Mouse (Mus musculus) lung, adult 2 months (tissue): ENCODE results near the gene Rxfp4.

Experiments
- CTCF ChIP-seq: fragments of 200-500 bp; IDR thresholded peaks from 2 replicates; pipeline ENCODE4 v1.5.1; 2011; ENCODE audit warnings: mild to moderate bottlenecking, low read length, control low read depth; ENCODE audit not compliant: insufficient read depth
- POLR2A ChIP-seq: fragments of 200-500 bp; IDR thresholded peaks from 2 replicates; pipeline ENCODE4 v1.6.1; 2011; ENCODE audit warnings: low read depth, mild to moderate bottlenecking, control low read depth, low read length, borderline replicate concordance; ENCODE audit errors: extremely low read depth

DNA sequence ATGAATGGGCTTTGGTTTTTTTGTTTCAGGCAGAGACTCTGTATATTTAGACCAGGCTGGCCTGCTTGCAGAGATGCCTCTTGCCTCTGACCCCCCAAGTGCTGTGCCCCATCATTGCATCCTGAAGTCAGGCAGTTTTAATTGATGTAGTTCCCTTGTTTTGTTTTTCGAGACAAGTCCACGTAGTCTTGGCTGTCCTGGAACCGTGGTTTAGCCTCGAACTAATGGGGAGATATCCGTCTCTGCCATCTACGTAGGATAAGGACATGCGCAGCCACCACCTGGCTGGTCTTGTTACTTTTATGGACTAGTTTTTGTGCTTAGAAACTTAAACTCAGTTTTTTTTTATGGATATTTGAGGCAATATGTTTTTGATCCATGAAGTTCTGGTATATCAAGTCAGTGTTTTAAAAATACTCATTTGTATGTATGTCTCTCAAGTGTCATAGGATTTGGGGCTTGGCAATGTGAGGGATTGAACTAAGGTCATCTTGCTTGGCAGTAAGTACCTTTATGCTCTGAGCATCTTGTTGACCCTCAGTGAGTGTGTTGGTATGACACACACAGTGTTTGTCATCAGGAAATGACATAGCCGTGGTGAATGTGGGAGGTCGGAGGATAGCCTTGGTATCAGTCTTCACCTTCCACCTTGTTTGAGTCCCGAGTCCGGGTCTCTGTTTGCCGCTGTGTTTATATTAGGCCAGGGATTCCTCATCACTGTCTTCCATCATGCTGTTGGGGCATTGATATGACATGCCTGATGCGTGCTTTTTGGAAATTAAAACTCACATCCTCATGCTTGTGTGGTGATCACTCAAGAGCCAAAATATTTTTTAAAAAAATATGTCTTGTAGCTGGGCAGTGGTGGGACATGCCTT, 34.0 kb upstream of the Rxfp4 start:
- TF ChIP-seq CTCF: no peak
- TF ChIP-seq POLR2A: no peak
